Mouse (Mus musculus): ENCODE data around the gene Fam189a1.

- TF ChIP-seq TAL1 (IDR thresholded peaks at IDR 0.05; ENCODE audit: low read length) (no peak), GATA1 (IDR thresholded peaks at IDR 0.05; ENCODE audit: low read length) (no peak)
Measured at GRCm38 (mm10) chr7:65095631-65096107, 60.7 kb downstream of the Fam189a1 start.
